Mouse (Mus musculus) right cerebral cortex, postnatal 10 days (tissue): Measurements from ENCODE around the gene Arid3a.
"Not testable (repeated sequence)": the region's sequence is repeated elsewhere in the genome, so short reads cannot be mapped to it uniquely, and the experiment has no call there.

ENCODE experiments used
- DNase-seq, 2 experiments: peaks; one replicate each; pipeline ENCODE4 v3.0.0; 2021; ENCODE audit warnings: low spot score in 2 of 2

Gene Arid3a

GRCm38 (mm10) chr10:79946752-79947322 is 20.0 kb downstream of the Arid3a start:
- DNase-seq: no peak

GRCm38 (mm10) chr10:79947502-79947901 is 20.7 kb downstream of the Arid3a start:
- no peak for DNase-seq

- no peak for DNase-seq
These were observed 23.0 kb downstream of the Arid3a start for GRCm38 (mm10) chr10:79949873-79950272.

GRCm38 (mm10) chr10:79950661-79951060 is 23.8 kb downstream of the Arid3a start:
- DNase-seq: no peak

- no peak for DNase-seq
These were observed 27.1 kb downstream of the Arid3a start for GRCm38 (mm10) chr10:79953946-79954345.

- no peak for DNase-seq
These were observed 28.8 kb downstream of the Arid3a start for GRCm38 (mm10) chr10:79955691-79956090.

- DNase-seq: no peak
These were observed 29.9 kb downstream of the Arid3a start for GRCm38 (mm10) chr10:79956643-79957154.

- DNase-seq: peak; percentile 75 to 81
These were observed 31.4 kb downstream of the Arid3a start for GRCm38 (mm10) chr10:79958140-79958816.

- DNase-seq: not testable (repeated sequence)
These were observed 32.6 kb downstream of the Arid3a start for GRCm38 (mm10) chr10:79959412-79959811.

GRCm38 (mm10) chr10:79959847-79960601 is 33.2 kb downstream of the Arid3a start, which contains the start of gene Wdr18:
Wdr18 (plus strand) TSS chr10:79960152.
- DNase-seq: peak; percentile 99

GRCm38 (mm10) chr10:79960671-79961294 is 33.9 kb downstream of the Arid3a start:
- no peak for DNase-seq

GRCm38 (mm10) chr10:79964727-79965126 is 37.9 kb downstream of the Arid3a start:
- no peak for DNase-seq

- no peak for DNase-seq
These were observed 38.5 kb downstream of the Arid3a start for GRCm38 (mm10) chr10:79965325-79965724.

- no peak for DNase-seq
These were observed 40.1 kb downstream of the Arid3a start for GRCm38 (mm10) chr10:79966886-79967400.

- no peak for DNase-seq
These were observed 41.3 kb downstream of the Arid3a start for GRCm38 (mm10) chr10:79968181-79968580.

- DNase-seq: no peak
These were observed 42.3 kb downstream of the Arid3a start for GRCm38 (mm10) chr10:79969124-79969568.

GRCm38 (mm10) chr10:79970415-79971182 is 43.8 kb downstream of the Arid3a start, which contains the start of gene Grin3b:
Grin3b (plus strand) TSS chr10:79970715.
- no peak for DNase-seq

- DNase-seq: no peak
These were observed 44.3 kb downstream of the Arid3a start for GRCm38 (mm10) chr10:79971183-79971497.

GRCm38 (mm10) chr10:79972831-79973230 is 46.0 kb downstream of the Arid3a start:
- DNase-seq: no peak

- no peak for DNase-seq
These were observed 47.2 kb downstream of the Arid3a start for GRCm38 (mm10) chr10:79974087-79974486.

- DNase-seq: no peak
These were observed 47.8 kb downstream of the Arid3a start for GRCm38 (mm10) chr10:79974668-79975067.
